Mouse (Mus musculus) 416B (cell line): ENCODE measurements at regions not wholly inside any gene's neighbourhood (a gene's known extent, or its start where the extent isn't known, plus 50 kb on each side); places are given as distances from the start of the nearest gene placed in this dataset.

ENCODE experiments used
- DNase-seq: peaks from one replicate; pipeline ENCODE4 v3.0.0; 2011; ENCODE audit warnings: low read depth

DNA sequence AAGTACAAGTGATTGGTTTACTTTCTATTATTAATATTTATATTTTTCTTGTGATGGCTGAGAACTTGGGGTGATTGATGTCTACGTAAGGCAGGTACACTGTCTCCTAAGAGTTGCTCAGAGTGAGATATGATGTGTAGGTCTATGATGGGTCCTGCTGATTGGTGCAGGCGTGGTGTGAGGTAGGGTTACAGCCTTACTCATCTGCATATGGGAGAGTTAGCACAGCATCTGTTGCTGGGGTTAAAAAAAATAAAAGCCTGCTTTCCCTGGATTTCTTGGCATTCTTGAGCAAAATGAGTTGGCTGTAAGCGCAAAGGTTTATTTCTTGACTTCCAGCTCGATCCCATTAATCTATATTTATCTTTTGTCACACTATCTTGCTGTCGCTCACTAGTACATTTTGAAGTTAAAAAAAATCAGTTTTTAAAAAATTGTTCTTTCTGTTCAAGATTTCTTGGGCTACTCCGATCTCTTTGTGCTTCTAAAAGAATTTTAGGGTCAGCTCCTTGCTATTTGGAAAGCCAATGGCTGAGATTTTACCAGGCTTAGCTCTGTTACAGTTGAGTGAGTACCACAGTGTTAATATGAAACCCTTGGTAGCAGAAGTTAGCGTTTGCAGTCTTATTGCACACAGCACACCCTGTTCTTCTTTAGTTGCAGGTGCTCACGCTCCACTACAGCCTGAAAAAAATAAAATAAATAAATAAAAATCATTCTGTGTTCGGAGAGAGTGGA, 482.0 kb downstream of the Plekhb2 start:
- no peak for DNase-seq

DNA sequence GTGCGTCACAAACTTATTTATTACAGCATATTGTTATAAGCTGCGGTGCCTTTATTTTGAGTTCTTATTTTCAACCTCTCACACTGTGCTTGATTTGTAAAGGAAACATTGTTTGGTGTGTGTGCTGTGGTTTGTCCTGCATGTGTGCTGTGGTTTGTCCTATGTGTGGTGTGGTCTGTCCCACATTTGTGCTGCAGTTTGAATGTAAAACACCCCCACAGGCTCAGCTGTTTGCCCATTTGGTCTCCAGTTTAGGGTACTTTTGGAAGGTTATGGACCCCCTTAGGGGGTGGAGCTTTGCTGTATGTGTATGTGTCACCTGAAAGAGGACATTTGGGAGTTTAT, 482.5 kb downstream of the Plekhb2 start:
- DNase-seq = no peak

- DNase-seq = no peak
Observed at GRCm38 (mm10) chr1:35337647-35338046, 487.9 kb downstream of the Plekhb2 start.

GRCm38 (mm10) chr1:35338184-35338583, 488.4 kb downstream of the Plekhb2 start:
- peak; percentile 36 for DNase-seq

DNA sequence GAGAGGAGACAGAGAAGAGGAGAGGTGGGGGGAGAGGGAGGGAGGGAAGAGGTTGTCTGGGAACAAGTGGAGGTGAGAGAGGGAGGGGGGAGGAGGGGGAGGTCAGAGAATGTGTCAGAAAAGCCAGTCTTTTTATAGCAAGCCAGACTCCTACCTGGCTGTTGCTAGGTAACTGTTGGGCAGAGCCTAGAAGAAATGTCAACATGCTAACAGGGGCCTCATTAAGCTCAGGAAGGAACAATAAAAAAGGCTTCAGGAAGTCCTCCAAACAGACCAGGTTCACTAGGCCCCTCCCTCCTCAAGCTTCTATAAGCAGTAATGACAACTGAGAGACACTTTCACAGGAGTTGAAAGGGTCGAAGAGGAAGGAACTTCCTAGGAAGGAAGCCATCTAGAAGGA, 494.8 kb downstream of the Plekhb2 start:
- no peak for DNase-seq

DNA sequence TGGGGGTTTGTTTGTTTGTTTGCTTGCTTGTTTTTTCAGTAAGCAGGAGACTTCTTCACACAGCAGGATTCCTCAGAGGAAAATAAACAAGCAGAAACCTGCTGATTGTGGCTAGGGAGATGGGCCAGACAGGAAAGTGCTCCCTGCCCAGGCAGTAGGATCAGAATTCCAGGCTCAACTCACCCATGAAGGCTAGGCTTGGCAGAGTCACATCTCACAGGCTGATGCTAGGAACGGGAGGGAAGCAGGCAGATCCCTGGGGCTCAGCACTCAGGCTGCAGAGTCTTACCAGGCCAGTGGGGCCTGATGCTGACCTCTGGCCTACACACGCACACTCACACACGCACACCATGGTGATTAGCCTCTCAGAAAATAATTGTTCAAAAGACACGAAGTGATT, 498.5 kb downstream of the Plekhb2 start:
- no peak for DNase-seq

GRCm38 (mm10) chr1:35358981-35359380, 509.2 kb downstream of the Plekhb2 start:
- DNase-seq = no peak

GRCm38 (mm10) chr1:35361465-35361864, 511.7 kb downstream of the Plekhb2 start:
- DNase-seq = no peak

GRCm38 (mm10) chr1:35362836-35363235, 513.1 kb downstream of the Plekhb2 start:
- no peak for DNase-seq

- DNase-seq = no peak
Observed at GRCm38 (mm10) chr1:35366559-35366958, 516.8 kb downstream of the Plekhb2 start.

- DNase-seq = no peak
Observed at GRCm38 (mm10) chr1:35372751-35373150, 523.0 kb downstream of the Plekhb2 start.

DNA sequence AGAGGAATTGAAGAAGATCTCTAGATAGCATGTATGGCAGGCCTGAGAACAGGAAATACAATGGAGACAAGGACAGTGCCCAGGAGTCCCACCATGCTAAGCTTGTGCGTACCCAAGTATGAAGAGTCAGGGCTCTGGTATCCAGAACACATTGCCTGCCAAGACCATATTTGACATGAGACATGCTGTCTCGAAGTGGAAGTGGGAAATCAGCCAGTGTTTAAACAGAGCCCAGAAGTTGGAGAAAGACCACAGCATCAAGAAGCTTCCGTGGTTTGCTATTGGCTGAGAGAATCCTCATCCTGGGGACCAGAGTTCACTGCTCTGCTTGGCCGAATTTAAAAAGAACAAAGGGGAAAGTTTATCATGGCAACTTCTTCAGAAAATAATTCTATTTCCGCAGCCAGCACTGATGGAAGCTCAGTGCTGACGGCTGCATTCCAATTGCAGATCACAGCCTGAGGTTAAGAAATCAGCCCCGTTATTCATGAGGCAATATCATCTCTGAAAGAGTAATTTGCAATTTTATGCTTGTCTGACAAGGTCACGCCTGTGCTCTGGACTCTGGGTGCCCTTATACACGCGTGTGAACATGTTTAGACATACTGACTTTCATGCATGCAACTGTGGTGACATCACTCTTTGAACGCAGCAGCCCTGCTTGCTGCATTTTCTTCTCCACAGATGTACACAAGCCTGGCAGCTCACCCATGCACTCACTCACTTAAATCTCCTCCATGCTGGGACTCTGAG, 531.0 kb downstream of the Plekhb2 start:
- no peak for DNase-seq

GRCm38 (mm10) chr1:35385430-35385829, 535.7 kb downstream of the Plekhb2 start:
- peak; percentile 51 for DNase-seq

DNA sequence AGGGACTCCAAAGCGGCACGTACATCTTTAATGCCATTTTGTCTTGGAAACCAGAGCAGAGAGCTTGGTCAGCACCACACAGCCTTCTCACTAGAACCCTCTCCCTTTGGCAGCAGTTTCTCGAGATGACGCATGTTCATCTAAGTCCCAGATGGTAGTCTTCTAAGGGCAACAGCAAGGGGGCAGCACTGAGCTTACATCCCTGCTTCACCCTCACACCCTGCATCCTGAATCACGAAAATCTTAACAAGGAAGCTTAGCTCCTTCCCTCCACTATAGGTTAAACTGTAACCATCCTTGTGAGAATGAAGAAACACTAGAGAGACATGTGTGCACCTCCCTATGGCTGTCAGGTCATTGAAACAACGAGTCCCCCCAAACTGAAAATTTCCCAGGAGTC, 538.4 kb downstream of the Plekhb2 start:
- peak; percentile 39 for DNase-seq

DNA sequence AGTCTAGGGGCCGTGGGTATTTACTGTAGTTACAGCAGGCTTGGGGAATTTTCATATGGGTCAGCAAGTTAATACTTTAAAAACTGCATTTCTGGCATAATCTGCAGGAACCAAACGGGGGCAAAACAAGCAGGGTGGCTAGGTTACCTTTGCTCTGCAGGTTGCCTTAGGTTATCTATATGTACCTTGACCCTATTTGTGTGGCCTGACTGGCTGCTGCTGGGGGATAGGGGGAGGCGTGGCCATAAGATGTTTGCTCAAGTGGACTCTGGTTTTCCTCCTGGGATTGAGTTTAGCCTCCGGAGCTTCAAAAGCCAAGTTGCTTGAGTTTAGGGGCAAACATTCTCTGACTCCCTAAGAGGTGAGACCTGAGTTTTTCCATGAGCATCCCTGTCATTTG, 540.6 kb downstream of the Plekhb2 start:
- no peak for DNase-seq

DNA sequence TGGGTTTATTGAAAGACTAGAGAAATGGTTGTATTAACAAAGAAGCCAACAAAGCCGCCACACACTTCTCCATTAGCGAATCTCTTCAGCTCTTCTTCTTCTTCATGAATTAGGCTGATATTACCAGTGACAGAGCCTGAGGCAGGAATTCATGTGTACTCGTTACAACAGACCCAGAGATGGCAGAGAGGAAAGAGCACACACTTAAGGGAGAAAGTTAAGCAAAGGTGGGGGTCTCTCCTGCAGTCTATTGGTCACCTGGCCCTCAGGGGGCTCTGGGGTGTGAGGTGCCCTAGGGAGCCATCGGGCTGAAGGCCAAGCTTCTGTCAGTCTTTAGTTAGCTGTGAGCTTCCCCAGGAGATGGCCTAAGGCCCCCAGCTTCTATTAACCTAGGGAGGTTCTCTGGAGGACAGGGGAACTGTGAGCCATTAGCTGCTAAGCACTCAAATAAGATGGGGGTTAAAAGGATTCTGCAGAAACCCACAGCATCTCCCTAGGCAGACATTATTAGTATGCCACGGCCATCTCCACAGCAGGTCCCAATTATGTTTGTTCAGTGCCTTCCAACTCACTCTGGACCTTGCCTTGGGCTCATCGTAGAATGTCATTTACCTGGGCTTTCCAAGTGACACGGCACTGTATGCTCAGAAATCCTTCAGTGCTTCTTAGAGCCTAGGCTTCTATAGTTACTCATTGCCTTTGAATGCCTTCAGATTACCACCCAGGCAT, 541.2 kb downstream of the Plekhb2 start:
- DNase-seq = no peak

GRCm38 (mm10) chr1:35393550-35394118, 543.9 kb downstream of the Plekhb2 start:
- DNase-seq = no peak

DNA sequence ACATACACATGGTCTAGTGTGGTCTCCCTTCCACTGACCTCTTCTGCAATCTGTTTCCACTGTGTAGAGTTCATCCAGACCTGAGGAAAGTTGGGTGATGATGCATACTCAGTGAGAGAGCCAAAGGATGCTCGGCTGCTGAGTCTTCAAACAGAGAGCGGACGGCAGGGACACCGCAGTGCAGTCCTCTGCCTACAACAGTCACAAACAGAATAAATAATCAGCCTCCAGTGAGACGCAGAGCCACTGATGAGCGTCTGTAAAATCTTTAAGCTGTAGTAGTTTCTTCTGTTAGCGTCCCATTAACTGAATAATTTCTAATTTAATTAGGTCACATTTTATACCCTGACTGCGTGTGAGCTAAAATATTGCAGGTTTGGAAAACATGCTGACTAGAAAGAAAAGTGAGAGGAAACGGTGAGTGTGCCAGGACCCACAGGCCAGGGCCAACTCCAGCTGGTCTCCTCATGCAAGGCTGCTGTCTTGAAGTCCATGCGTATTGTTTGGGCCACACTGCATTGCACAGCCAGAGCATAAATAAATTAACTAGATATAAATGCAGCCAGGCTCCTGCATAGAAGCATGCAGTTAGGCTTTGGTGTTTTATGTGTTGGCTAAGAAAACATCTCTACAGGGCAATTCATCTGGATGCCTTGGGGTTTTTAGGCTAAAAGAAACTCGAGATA, 551.0 kb downstream of the Plekhb2 start:
- no peak for DNase-seq

DNA sequence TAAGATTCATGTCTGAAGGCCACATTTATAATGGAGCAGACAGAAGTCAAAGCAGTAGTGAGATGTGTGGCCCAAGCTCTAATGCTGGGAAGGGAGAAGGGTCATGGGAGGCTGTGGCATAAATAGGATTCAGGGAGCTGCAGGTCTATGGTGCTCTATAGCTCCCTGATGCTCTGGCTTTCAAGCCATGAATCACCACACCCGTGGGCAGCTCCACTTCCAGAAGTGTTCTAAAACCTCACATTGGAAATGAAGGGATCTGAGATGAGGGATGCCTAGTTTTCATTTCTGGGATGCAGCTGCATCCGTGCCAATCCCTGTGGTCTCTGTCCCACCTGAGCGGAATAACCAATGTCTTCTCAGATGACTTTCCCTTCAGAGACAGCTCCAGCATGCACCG, 553.2 kb downstream of the Plekhb2 start:
- DNase-seq = no peak

- no peak for DNase-seq
Observed at GRCm38 (mm10) chr1:35405418-35405817, 555.6 kb downstream of the Plekhb2 start.

DNA sequence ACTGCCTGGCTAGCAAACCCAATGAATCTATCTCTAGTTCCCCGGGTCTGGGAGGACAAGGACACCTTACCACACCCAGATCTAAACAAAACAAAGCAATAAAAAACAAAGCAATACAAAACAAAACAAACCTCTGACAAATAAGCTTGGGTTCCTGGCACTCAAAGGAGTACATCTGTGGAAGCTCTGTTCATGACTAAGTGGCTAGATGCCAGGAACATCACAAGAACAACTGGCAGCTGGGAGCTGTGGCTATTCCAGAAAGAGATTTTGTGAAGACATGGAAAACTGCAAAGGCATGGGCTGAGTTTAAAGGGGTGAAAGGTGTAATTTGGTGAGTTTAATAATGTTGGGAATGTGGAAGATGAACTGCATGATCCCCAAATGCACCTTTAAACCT, 565.9 kb downstream of the Plekhb2 start:
- no peak for DNase-seq
